Mouse (Mus musculus) heart, postnatal 0 days (tissue): ENCODE results near the gene Cnksr3. TPM values are rescaled to one million over a fixed set of nuclear protein-coding genes. Genes with fewer than 3 reads are reported as not detected.

ENCODE experiments used
- ATAC-seq: fragments of 200-750 bp; cut with Nextera tagmentation; 2 replicates; pipeline ENCODE4 v1.8.0; 2017; ENCODE audit warnings: low read depth, moderate number of reproducible peaks, moderate library complexity; ENCODE audit not compliant: insufficient read depth
- DNase-seq: peaks from one replicate; pipeline ENCODE4 v3.0.0-alpha.2; 2016; ENCODE audit warnings: low spot score
- H3K27ac ChIP-seq: fragments of 300-500 bp; sonication (generic); 2 replicates; pipeline ENCODE4 v1.5.1; 2014; ENCODE audit warnings: low read depth, mild to moderate bottlenecking
- H3K27me3 ChIP-seq: fragments of 300-500 bp; sonication (generic); 2 replicates; pipeline ENCODE4 v1.6.1; 2014; ENCODE audit warnings: low read length, mixed read lengths; ENCODE audit not compliant: control insufficient read depth, insufficient read depth
- H3K36me3 ChIP-seq: fragments of 300-500 bp; sonication (generic); replicated peaks from 2 replicates; pipeline ENCODE4 v1.6.1; 2014; ENCODE audit warnings: low read length, mixed read lengths; ENCODE audit not compliant: control insufficient read depth, insufficient read depth
- H3K4me1 ChIP-seq: fragments of 300-500 bp; sonication (generic); 2 replicates; pipeline ENCODE4 v1.6.1; 2014; ENCODE audit warnings: antibody characterized with exemption; ENCODE audit not compliant: control insufficient read depth, insufficient read depth
- H3K4me2 ChIP-seq: fragments of 300-500 bp; sonication (generic); 2 replicates; pipeline ENCODE4 v1.6.1; 2014; ENCODE audit warnings: low read depth, mild to moderate bottlenecking, low read length, moderate library complexity
- H3K4me3 ChIP-seq: fragments of 300-500 bp; sonication (generic); 2 replicates; pipeline ENCODE4 v1.5.1; 2014; ENCODE audit warnings: low read depth, low read length
- H3K9ac ChIP-seq: fragments of 300-500 bp; sonication (generic); replicated peaks from 2 replicates; pipeline ENCODE4 v1.6.1; 2014; ENCODE audit warnings: low read depth, low read length, mixed read lengths
- H3K9me3 ChIP-seq: fragments of 300-500 bp; sonication (generic); replicated peaks from 2 replicates; pipeline ENCODE4 v1.6.1; 2016; ENCODE audit warnings: low read length; ENCODE audit not compliant: control insufficient read depth
- CTCF ChIP-seq: IDR thresholded peaks from 2 replicates; pipeline ENCODE4 v1.5.1; 2016; ENCODE audit warnings: antibody characterized with exemption, control low read depth, low read depth
- EP300 ChIP-seq: IDR thresholded peaks from 2 replicates; pipeline ENCODE4 v1.6.1; 2016; ENCODE audit warnings: antibody characterized with exemption, low read depth
- WGBS: fragments of 180-500 bp; shearing (Covaris S2); extraction: QIAGEN DNeasy Blood & Tissue Kit; methylation state at CpG from one replicate; pipeline ENCODE4 v1.1.7; 2014; 5-methylcytosine and 5-hydroxymethylcytosine counted together
- polyA plus RNA-seq: library from polyadenylated mRNA; unstranded; fragments of >200 nt; fragmentation: Nextera tagmentation; extraction: Ambion mirVana; gene quantifications from 2 replicates; pipeline ENCODE4 v1.2.1, GENCODE M21; 2015
- total RNA-seq: library from RNA; depleted of rRNA; stranded (reverse); fragments of >200 nt; gene quantifications from 2 replicates; pipeline ENCODE4 v1.2.3, GENCODE M21; 2014; ENCODE audit warnings: low replicate concordance

The Cnksr3 gene
- total and polyA plus RNA-seq, 2 experiments from 2014 or later: 8.1 to 16.6 TPM

DNA sequence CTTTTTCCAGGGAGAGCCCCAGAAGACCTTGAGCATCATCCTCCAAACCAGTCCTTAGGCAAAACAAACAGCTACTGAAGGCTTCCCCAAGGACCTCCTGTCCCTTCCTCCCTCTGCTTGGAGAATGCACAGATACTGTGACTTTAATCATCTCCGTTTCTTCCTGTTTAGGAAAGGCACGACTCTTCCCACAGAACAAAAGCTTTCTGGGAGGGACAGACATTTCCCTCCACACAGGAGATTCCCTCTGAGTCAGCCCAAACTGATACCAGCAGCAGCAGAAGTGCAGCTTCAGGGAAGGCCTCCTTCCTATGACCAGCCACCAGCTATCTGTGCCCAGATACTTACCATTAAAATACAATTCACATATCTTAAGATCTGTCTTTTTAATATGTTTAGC, 37.6 kb downstream of the Cnksr3 start:
- no peak for TF ChIP-seq CTCF
- TF ChIP-seq EP300: no peak
- peak; percentile 46 for DNase-seq
- no peak overlapping the region for H3K9ac ChIP-seq
- peak overlapping the region; percentile 52 for H3K27ac ChIP-seq
- no peak for ATAC-seq
- no peaks in the 10 kb centered on the region for H3K9me3 ChIP-seq
- peaks cover 12% of the 10 kb centered on the region; the same call in 1 of the 2 replicates for H3K4me1 ChIP-seq
- no peak overlapping the region for H3K4me3 ChIP-seq
- no peak overlapping the region for H3K4me2 ChIP-seq
- 22% methylated on average over 2 of the region's 2 CpGs for WGBS
- H3K27me3 ChIP-seq: no peaks in the 10 kb centered on the region
- H3K36me3 ChIP-seq: no peaks in the 10 kb centered on the region

- Histone ChIP-seq H3K9me3 (no peaks in the 10 kb centered on the region), H3K27me3 (no peaks in the 10 kb centered on the region), H3K27ac (no peak overlapping the region), H3K9ac (no peak overlapping the region), H3K36me3 (no peaks in the 10 kb centered on the region), H3K4me3 (no peak overlapping the region), H3K4me1 (0 out of 2 replicates have a peak, but pooled peaks cover 4% of the 10 kb centered on the region), H3K4me2 (no peak overlapping the region)
- 55% methylated on average over 1 of the region's 1 CpGs for WGBS
- ATAC-seq (no peak), DNase-seq (no peak)
- TF ChIP-seq EP300 (no peak), CTCF (no peak)
Observed at GRCm38 (mm10) chr10:7173098-7173497, 38.9 kb downstream of the Cnksr3 start.

DNA sequence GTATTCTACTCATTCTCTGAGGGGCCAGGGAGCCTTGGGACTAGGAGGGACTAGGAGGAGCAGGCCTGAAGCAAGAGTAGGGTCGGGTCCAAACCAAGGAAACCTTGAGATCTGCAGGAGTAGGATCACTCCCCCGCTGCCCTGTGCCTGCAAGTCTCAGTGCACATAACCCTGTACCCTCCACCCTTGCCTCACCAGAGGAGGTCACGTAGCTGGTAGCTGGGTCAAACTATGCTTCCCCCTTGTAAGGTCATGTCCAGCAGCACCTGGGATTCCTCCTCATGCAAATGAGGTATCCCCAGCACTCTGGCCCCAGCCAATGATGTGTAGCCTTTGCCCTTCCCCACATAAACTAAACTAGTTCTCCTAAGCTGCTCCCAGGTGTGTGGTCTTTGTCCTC, 41.6 kb downstream of the Cnksr3 start:
- no peak overlapping the region for H3K4me3 ChIP-seq
- no peaks in the 10 kb centered on the region for H3K9me3 ChIP-seq
- H3K27ac ChIP-seq: no peak overlapping the region
- no peaks in the 10 kb centered on the region for H3K27me3 ChIP-seq
- 0 out of 2 replicates have a peak, but pooled peaks cover 4% of the 10 kb centered on the region for H3K4me1 ChIP-seq
- no peaks in the 10 kb centered on the region for H3K36me3 ChIP-seq
- TF ChIP-seq CTCF (no peak), EP300 (no peak)
- 82% methylated on average over 3 of the region's 3 CpGs for WGBS
- no peak overlapping the region for H3K9ac ChIP-seq
- H3K4me2 ChIP-seq: no peak overlapping the region
- ATAC-seq: no peak
- DNase-seq: no peak

GRCm38 (mm10) chr10:7163031-7163430, 49.0 kb downstream of the Cnksr3 start:
- H3K36me3 ChIP-seq: no peaks in the 10 kb centered on the region
- H3K9me3 ChIP-seq: no peaks in the 10 kb centered on the region
- H3K9ac ChIP-seq: no peak overlapping the region
- no peak overlapping the region for H3K4me3 ChIP-seq
- TF ChIP-seq EP300 (no peak), CTCF (no peak)
- ATAC-seq (no peak), DNase-seq (no peak)
- WGBS: 89% methylated on average over 12 of the region's 12 CpGs
- H3K4me1 ChIP-seq: peaks cover 18% of the 10 kb centered on the region; the same call in 1 of the 2 replicates
- H3K27ac ChIP-seq: no peak overlapping the region
- no peak overlapping the region for H3K4me2 ChIP-seq
- no peaks in the 10 kb centered on the region for H3K27me3 ChIP-seq

DNA sequence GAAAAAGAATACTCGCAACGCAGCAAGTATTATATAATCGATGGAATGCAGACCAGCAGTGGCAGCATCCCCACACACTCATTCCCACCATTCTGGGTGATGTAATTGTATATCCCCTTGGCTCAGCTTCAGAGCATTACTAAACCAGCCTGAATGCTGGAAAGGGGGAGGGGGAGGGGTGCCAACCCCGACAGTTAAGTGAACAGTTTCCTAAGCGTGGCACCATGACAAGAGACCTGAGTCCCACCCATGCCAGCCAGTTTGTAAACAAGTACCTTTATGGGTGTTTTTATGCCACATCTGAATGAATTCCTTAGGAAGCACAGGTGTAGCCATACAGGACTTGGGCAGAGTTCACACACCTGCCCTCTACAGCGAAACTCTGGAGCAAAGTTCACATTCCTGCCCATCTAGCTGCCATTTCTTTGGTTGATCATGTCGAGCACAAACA, 53.0 kb downstream of the Cnksr3 start:
- ATAC-seq (peak; percentile 66), DNase-seq (peak; percentile 70)
- H3K27me3 ChIP-seq: no peaks in the 10 kb centered on the region
- no peak overlapping the region for H3K9ac ChIP-seq
- peak overlapping the region; percentile 20 for H3K4me3 ChIP-seq
- 0 out of 2 replicates have a peak, but pooled peaks cover 5% of the 10 kb centered on the region for H3K36me3 ChIP-seq
- TF ChIP-seq EP300: no peak
- TF ChIP-seq CTCF: no peak
- WGBS: 21% methylated on average over 7 of the region's 7 CpGs
- H3K4me2 ChIP-seq: peak overlapping the region; percentile 47
- peaks cover 18% of the 10 kb centered on the region; the same call in 1 of the 2 replicates for H3K4me1 ChIP-seq
- no peaks in the 10 kb centered on the region for H3K9me3 ChIP-seq
- peak overlapping the region; percentile 76 for H3K27ac ChIP-seq
